Mouse (Mus musculus): Measurements from ENCODE around the gene Ebpl.

DNA sequence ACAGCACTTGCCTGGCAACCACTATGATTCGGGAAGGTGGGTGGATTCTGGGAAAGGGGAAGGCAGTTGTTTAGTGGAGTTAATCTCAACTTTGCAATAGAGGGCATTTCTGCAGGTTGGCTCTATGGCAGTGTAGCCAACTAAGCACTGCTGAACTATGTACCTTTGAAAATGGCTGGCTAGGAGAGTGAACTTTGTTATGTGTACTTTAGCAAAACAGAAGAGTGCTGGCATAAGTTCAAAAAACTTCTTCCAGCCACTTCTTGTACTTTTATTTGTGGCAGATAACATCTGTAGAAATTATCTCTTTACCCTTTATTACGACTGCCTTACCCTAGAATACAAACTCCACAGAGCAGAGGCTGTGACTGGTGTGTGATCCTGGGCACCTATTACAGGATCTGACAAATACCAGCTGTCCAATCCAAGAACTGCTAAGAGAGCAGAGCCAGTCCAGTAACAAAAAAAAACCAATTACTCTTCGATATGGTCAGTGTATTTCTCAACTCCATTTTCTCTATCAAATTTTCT is 807 bp upstream of the Ebpl start:
- no peak for TF ChIP-seq CTCF (IDR thresholded peaks at IDR 0.05)
- no peak for TF ChIP-seq EP300 (IDR thresholded peaks at IDR 0.05)

Data from lung, postnatal 0 days (tissue).